Mouse (Mus musculus): ENCODE measurements at regions not wholly inside any gene's neighbourhood (a gene's known extent, or its start where the extent isn't known, plus 50 kb on each side); places are given as distances from the start of the nearest gene placed in this dataset.

DNA sequence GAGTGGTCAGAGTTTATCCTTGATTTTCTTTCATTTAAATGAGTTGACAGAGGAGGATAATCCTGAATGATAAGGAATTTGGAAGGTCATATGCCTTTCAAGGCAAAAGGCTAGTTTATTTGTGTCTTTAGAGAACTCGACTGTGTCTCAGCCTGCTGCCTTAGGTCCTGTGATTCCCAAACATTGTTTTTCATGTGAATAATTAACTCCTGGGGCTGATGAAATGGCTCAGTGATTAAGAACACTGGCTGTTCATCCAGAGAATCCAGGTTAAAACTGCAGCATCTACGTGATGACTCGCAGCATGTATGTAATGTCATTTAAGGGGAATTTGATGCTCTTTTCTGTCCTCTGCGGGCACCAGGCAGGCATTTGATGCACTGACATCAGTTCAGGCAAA lies 1004.2 kb downstream of the Adgrl3 start:
- TF ChIP-seq CTCF (conservative IDR thresholded peaks at IDR 0.05; ENCODE audit: low read length): no peak
- no peak for TF ChIP-seq POU5F1 (IDR thresholded peaks at IDR 0.05; ENCODE audit: borderline replicate concordance, low read length)
